Mouse (Mus musculus): Measurements from ENCODE around the gene Prok1. TPM values are rescaled to one million over a fixed set of nuclear protein-coding genes. Genes with fewer than 3 reads are reported as not detected.
A peak's percentile ranks its signal among the peaks of the same experiment; 100 is the strongest.

Gene Prok1
- total RNA-seq, 1 experiment from 2014 or later = not detected

DNA sequence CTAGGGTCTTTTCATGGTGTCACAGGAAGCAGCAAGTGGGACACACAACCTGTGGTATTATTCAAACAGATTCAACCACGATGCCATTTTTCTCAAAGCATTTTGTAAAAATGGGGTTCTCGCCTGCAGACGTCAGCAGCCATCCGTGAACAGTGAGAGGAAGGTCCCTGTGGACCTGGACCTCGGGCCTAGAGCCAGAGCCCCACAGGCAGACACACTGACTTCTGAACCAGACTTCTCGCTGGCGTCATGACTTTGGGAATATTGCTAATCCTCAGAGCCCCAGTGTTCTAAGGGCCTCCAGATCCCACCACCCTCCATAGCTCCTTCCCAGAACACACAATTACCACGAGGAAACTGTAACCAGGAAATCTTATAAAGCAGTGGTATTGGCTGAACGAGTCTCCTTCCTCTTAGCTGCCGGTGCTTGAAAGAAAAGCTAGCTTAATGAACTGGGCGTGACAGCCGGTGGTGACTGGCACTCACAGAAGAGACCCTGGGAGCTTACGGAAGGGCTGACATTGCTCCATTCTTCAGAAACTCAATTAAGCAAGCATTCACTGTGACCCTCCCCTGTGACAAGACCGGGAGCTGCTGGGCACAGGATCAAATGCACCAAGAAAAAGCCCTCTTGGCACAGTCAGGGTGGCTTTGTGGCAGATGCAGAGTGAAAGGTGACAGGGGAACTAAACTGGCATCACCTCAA, 2.0 kb upstream of the Prok1 start:
- ATAC-seq (ENCODE audit: extremely low read depth, insufficient number of reproducible peaks, low FRiP score, poor library complexity, severe bottlenecking) = no peak

GRCm38 (mm10) chr3:107238471-107238980, 981 bp downstream of the Prok1 start:
- ATAC-seq (ENCODE audit: extremely low read depth, insufficient number of reproducible peaks, low FRiP score, poor library complexity, severe bottlenecking) = no peak

- no peak for ATAC-seq (ENCODE audit: extremely low read depth, insufficient number of reproducible peaks, low FRiP score, poor library complexity, severe bottlenecking)
Measured at GRCm38 (mm10) chr3:107238051-107238450, 1.5 kb downstream of the Prok1 start.

- no peak for ATAC-seq (ENCODE audit: extremely low read depth, insufficient number of reproducible peaks, low FRiP score, poor library complexity, severe bottlenecking)
Measured at GRCm38 (mm10) chr3:107233945-107234344, 5.6 kb downstream of the Prok1 start.

- peak; percentile 67 for ATAC-seq (ENCODE audit: extremely low read depth, insufficient number of reproducible peaks, low FRiP score, poor library complexity, severe bottlenecking)
Measured at GRCm38 (mm10) chr3:107233351-107233813, 6.1 kb downstream of the Prok1 start.

- ATAC-seq (ENCODE audit: extremely low read depth, insufficient number of reproducible peaks, low FRiP score, poor library complexity, severe bottlenecking) = no peak
Measured at GRCm38 (mm10) chr3:107231202-107231601, 8.3 kb downstream of the Prok1 start.

- ATAC-seq (ENCODE audit: extremely low read depth, insufficient number of reproducible peaks, low FRiP score, poor library complexity, severe bottlenecking) = no peak
Measured at GRCm38 (mm10) chr3:107230527-107230926, 9.0 kb downstream of the Prok1 start, which contains the start of gene A630076J17Rik. TSS of gene A630076J17Rik (plus strand) at chr3:107230614.

DNA sequence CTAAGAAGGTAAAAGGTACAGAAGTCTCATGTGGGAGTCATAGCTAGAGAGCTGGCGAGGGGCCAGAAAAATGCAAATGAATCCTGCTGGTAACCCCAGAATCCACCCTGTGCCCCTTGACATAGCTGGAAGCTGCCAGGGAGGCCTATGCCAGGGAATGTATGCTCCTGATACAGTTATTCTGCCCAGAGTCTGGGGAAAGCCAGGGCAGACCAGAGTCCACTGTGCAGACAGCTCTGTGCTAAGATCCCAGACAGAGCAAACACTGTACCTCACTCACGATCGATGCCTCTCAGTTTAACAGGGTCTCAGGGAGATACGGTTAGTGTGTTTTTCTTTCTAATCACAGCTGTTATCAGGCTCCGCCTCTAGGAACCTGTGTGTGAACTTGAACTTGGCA, 9.7 kb downstream of the Prok1 start:
- no peak for ATAC-seq (ENCODE audit: extremely low read depth, insufficient number of reproducible peaks, low FRiP score, poor library complexity, severe bottlenecking)

DNA sequence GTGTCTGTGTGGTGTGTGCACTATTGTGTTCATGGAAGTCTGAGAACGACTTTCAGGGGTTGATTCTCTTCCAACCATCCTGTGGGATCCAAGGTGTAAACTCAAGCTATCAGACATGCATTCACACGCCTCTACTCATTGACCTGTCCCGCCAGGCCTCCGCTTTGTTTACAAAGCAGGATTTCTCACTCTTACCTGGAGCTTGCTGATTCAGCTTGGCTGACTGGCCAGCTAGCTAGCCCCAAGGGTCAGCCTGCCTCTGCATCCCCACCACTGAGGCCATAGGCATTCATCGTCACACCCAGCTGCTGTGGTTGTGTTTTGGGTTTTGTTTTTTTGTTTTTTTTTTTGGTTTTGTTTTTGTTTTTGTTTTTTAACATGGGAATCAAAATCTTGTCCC, 10.3 kb downstream of the Prok1 start:
- no peak for ATAC-seq (ENCODE audit: extremely low read depth, insufficient number of reproducible peaks, low FRiP score, poor library complexity, severe bottlenecking)

DNA sequence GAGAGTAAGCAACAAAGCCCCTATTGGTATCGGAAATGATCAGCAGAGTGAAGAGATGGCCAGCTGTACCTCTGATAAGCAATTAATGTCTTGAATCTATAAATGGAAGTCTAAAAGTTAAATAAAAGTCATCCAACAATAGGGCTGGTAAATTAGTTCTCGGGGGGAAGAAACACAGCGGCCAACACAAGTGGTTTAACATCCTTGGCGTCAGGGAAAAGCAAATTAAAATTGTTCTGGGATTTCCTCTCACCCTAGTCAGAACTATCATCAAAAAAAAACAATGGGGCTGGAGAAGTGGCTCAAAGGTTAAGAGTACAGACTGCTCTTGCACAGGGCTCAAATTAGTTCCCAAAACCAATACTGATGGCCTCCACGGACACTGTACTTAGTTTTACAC, 13.7 kb downstream of the Prok1 start:
- no peak for ATAC-seq (ENCODE audit: extremely low read depth, insufficient number of reproducible peaks, low FRiP score, poor library complexity, severe bottlenecking)

DNA sequence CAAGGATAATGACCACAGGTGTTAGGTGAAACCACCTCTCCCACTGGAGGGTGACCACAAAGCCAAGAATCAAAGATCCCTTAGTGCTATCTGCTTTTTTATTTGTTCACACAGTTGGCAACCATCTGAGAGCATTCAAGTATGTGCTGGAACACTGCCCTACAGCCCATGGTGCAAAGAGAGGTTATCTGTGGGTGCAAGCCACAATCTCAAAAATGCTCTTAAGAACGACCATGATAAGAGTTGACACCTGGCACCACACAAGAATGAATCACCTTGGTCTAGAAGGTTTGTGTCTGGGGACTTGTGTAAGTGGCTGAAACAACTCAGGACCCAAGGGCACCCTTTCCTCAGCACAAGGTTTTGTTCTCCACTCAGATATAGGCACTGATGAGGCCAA, 16.3 kb downstream of the Prok1 start:
- no peak for ATAC-seq (ENCODE audit: extremely low read depth, insufficient number of reproducible peaks, low FRiP score, poor library complexity, severe bottlenecking)

GRCm38 (mm10) chr3:107221608-107222007, 17.9 kb downstream of the Prok1 start, which contains the start of gene Cym:
TSS of gene Cym (minus strand) at chr3:107221732.
- no peak for ATAC-seq (ENCODE audit: extremely low read depth, insufficient number of reproducible peaks, low FRiP score, poor library complexity, severe bottlenecking)

- ATAC-seq (ENCODE audit: extremely low read depth, insufficient number of reproducible peaks, low FRiP score, poor library complexity, severe bottlenecking) = no peak
Measured at GRCm38 (mm10) chr3:107218572-107218971, 20.9 kb downstream of the Prok1 start.

DNA sequence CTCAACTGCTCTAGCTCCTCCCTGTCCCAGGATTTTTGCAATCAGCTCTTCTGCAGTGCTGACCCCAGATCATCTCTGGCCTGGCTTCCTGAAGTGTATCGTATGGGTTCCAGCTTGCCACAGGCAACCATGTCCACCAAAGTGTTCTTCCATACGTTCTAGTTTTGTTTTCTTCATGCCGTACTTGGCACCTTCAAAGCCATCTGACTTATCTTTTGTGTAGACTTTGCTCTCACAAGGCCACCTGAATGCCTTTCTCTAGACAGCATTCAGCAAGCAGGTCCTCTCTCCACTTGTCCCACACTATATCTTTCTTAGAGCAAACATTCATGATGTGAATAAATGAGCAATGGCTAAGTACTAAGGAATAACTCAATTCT, 22.4 kb downstream of the Prok1 start:
- no peak for ATAC-seq (ENCODE audit: extremely low read depth, insufficient number of reproducible peaks, low FRiP score, poor library complexity, severe bottlenecking)

DNA sequence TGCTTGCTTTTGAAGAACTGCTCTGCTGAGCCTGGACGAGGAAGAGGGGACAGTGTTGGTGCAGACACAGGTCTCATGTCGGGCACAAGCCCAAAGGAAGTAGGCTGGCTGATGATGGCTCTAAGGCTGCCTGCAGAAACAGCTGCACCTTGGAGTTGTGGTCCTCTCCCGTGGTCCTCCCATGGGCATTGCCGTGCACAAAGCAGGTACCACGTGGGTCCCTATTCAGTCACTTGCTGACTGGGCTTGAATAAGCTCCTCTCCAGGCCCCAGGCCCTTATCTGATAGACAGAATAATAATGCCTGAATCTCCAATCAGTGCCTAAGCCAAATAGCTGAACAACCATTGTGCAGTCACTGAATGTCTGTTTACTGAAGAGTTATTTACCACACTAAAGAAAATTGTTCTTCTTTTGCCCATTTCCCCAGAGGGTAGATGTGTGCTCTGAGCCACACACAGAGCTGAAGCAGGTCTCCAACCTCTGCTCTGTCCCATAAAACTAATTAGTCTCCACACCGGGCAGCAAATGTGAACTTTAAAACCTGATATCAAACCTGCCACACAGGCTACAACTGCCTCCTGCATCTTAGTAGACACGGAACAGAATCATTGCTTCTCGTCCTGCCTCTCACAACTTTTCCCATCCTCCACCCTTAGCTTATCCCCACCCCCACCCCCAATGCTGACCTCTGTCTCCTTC, 23.0 kb downstream of the Prok1 start:
- ATAC-seq (ENCODE audit: extremely low read depth, insufficient number of reproducible peaks, low FRiP score, poor library complexity, severe bottlenecking) = no peak

GRCm38 (mm10) chr3:107214606-107215005, 24.9 kb downstream of the Prok1 start:
- ATAC-seq (ENCODE audit: extremely low read depth, insufficient number of reproducible peaks, low FRiP score, poor library complexity, severe bottlenecking) = no peak

- ATAC-seq (ENCODE audit: extremely low read depth, insufficient number of reproducible peaks, low FRiP score, poor library complexity, severe bottlenecking) = no peak
Measured at GRCm38 (mm10) chr3:107207625-107208253, 31.8 kb downstream of the Prok1 start.

- no peak for ATAC-seq (ENCODE audit: extremely low read depth, insufficient number of reproducible peaks, low FRiP score, poor library complexity, severe bottlenecking)
Measured at GRCm38 (mm10) chr3:107206490-107207150, 32.9 kb downstream of the Prok1 start.

DNA sequence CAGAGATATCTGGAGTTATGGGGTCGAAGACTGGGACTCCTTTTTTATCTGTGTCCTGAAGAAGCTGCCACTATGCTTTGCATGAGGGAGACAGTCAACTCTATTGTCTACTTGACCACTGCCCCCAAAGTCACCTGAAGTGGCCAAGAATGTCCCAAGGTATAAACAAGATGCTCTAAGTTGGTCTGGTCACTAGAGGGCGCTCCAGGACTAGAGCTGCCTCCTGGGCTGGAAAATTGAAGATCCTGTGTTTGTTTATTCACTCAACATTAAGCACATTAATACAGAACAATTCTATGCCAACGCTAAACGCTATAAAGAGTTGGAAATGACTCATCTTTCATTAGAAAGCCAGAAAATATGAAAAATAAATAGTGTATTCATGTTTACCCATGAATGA, 33.5 kb downstream of the Prok1 start:
- 0 out of 2 replicates have a peak, but pooled peaks have one; percentile 28 for ATAC-seq (ENCODE audit: extremely low read depth, insufficient number of reproducible peaks, low FRiP score, poor library complexity, severe bottlenecking)
